ENCODE assay signal across 15 mouse cellular contexts in the genomic region with DNA sequence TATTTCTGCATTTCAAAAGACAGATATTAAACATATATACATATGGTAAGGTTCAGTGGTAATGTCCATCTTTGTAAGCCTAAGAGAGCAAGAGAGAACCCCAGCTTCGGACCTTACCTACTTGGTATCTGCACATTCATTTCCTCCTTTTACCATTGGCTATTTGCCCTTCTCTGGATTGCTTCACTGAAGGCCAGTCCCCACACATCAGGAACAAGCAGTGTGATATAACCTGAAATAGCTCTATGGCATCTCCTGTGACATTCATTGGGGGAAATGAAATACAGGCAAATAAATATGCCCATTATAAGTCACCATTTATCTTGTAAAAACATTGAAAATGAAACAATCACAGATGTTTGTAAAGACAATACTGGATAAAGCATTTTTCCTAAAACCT. TPM values are rescaled to one million over a fixed set of nuclear protein-coding genes. Genes with fewer than 3 reads are reported as not detected.
A peak's percentile ranks its signal among the peaks of the same experiment; 100 is the strongest.
DNase-seq lines count a peak whose midpoint lies in the region; ATAC-seq and TF ChIP-seq lines count a peak whose summit lies in the region.
"Had no signal": no experiment of that assay in that cellular context is flagged by ENCODE, and none has a peak within 500 bp of the region (broad histone marks: within the 10 kb centered on the region; RNA-seq: fewer than 3 reads in every experiment).

No protein-coding gene starts in this region.

- no peak for ATAC-seq in forebrain, embryonic 13.5 days
- no peak for ATAC-seq in hindbrain, embryonic 15.5 days (ENCODE audit: low FRiP score, low read depth)
- no peak for ATAC-seq in midbrain, postnatal 0 days (ENCODE audit: low FRiP score)
- ATAC-seq in monocyte, adult 5-6 weeks (replicated peaks; ENCODE audit: insufficient number of reproducible peaks, low FRiP score, low TSS enrichment, poor library complexity, severe bottlenecking): no peak
- ATAC-seq in erythroblast, adult 5-6 weeks (replicated peaks; ENCODE audit: low FRiP score, poor library complexity, severe bottlenecking): no peak
- ATAC-seq: activated CD4-positive, CD25-positive, alpha-beta regulatory T cell, adult 4 months; liver, embryonic 12.5 days; lung, postnatal 0 days had no signal

- DNase-seq in embryo, embryonic 11 days: peak; percentile 46
- peak; percentile 53 for DNase-seq in midbrain, postnatal 0 days (ENCODE audit: low spot score)
- DNase-seq in heart, postnatal 14 days: no peak
- DNase-seq: cerebellum, adult 11-12 months; gastrocnemius, adult 2 months; thymus, adult 2 months had no signal

- peak overlapping the region; percentile 71 for H3K9ac ChIP-seq in forebrain, embryonic 13.5 days
- H3K9ac ChIP-seq in hindbrain, embryonic 15.5 days: peak overlapping the region; percentile 42; the same call in 1 of the 2 replicates
- H3K9ac ChIP-seq in midbrain, postnatal 0 days (replicated peaks; ENCODE audit: low read length, poor library complexity, severe bottlenecking): peak overlapping the region; percentile 68
- H3K9ac ChIP-seq: heart, embryonic 12.5 days; liver, embryonic 12.5 days had no signal

- intact Hi-C loops in heart, postnatal 14 days (cut with DNase I): no loop called here

- H3K9me3 ChIP-seq in forebrain, embryonic 13.5 days (replicated peaks): no peaks in the 10 kb centered on the region
- H3K9me3 ChIP-seq in hindbrain, embryonic 15.5 days: no peaks in the 10 kb centered on the region
- H3K9me3 ChIP-seq in midbrain, postnatal 0 days (ENCODE audit: low read length): no peaks in the 10 kb centered on the region
- H3K9me3 ChIP-seq: heart, embryonic 12.5 days; liver, embryonic 12.5 days had no signal

- TF ChIP-seq CTCF in midbrain, postnatal 0 days (IDR thresholded peaks at IDR 0.05): no peak

- WGBS in forebrain, embryonic 13.5 days: 19% methylated on average over 1 of the region's 1 CpGs
- WGBS in hindbrain, embryonic 15.5 days: 7% methylated on average over 1 of the region's 1 CpGs
- 10% methylated on average over 1 of the region's 1 CpGs for WGBS in midbrain, postnatal 0 days

- H3K4me2 ChIP-seq in forebrain, embryonic 13.5 days: peak overlapping the region; percentile 66
- peak overlapping the region; percentile 96 for H3K4me2 ChIP-seq in hindbrain, embryonic 15.5 days
- H3K4me2 ChIP-seq in midbrain, postnatal 0 days (ENCODE audit: low read depth, low read length, poor library complexity, severe bottlenecking): peak overlapping the region; percentile 95
- H3K4me2 ChIP-seq: heart, embryonic 12.5 days; liver, embryonic 12.5 days had no signal

- H3K4me1 ChIP-seq in forebrain, embryonic 13.5 days: peaks cover 27% of the 10 kb centered on the region
- peaks cover 29% of the 10 kb centered on the region for H3K4me1 ChIP-seq in hindbrain, embryonic 15.5 days (replicated peaks)
- no peaks in the 10 kb centered on the region for H3K4me1 ChIP-seq in midbrain, postnatal 0 days (ENCODE audit: insufficient read depth, low read length)

- no peak overlapping the region for H3K27ac ChIP-seq in forebrain, embryonic 13.5 days
- H3K27ac ChIP-seq in hindbrain, embryonic 15.5 days (replicated peaks): 0 out of 2 replicates have a peak overlapping the region, but pooled peaks have one; percentile 51
- H3K27ac ChIP-seq in midbrain, postnatal 0 days (ENCODE audit: low read depth, low read length): peak overlapping the region; percentile 18; the same call in 1 of the 2 replicates
- H3K27ac ChIP-seq: gastrocnemius, adult 2 months; liver, embryonic 12.5 days had no signal

- H3K36me3 ChIP-seq in forebrain, embryonic 13.5 days (ENCODE audit: poor library complexity, severe bottlenecking): no peaks in the 10 kb centered on the region
- H3K36me3 ChIP-seq in hindbrain, embryonic 15.5 days: no peaks in the 10 kb centered on the region
- H3K36me3 ChIP-seq in midbrain, postnatal 0 days (ENCODE audit: insufficient read depth, low read length): no peaks in the 10 kb centered on the region
- H3K36me3 ChIP-seq: heart, embryonic 12.5 days; liver, embryonic 12.5 days had no signal

- H3K4me3 ChIP-seq in forebrain, embryonic 13.5 days: peak overlapping the region; percentile 94
- peak overlapping the region; percentile 40 for H3K4me3 ChIP-seq in hindbrain, embryonic 15.5 days
- peak overlapping the region; percentile 93 for H3K4me3 ChIP-seq in midbrain, postnatal 0 days (ENCODE audit: low read depth, low read length)
- H3K4me3 ChIP-seq: gastrocnemius, adult 2 months; heart, embryonic 12.5 days; liver, embryonic 12.5 days had no signal

- peaks cover 5% of the 10 kb centered on the region; the same call in 1 of the 2 replicates for H3K27me3 ChIP-seq in forebrain, embryonic 13.5 days
- H3K27me3 ChIP-seq in hindbrain, embryonic 15.5 days: no peaks in the 10 kb centered on the region
- no peaks in the 10 kb centered on the region for H3K27me3 ChIP-seq in midbrain, postnatal 0 days (ENCODE audit: insufficient read depth, low read length)

RNA-seq across cellular contexts. Expression of gene Pou3f2, which starts 3.6 kb away (rescaled TPM):
- 38.3 and 44.0 TPM in 2 replicates for polyA plus RNA-seq in forebrain, embryonic 13.5 days (2015; fragmentation: Nextera tagmentation; extraction: Ambion mirVana)
- polyA plus RNA-seq in hindbrain, embryonic 15.5 days (2015; fragmentation: Nextera tagmentation; extraction: Ambion mirVana): 21.0 and 33.1 TPM in 2 replicates
- 36.4 and 37.5 TPM in 2 replicates for total RNA-seq in midbrain, postnatal 0 days (2014; rRNA removed)
- 17.4 and 19.3 TPM in 2 replicates for polyA plus RNA-seq in midbrain, postnatal 0 days (2015; fragmentation: Nextera tagmentation; extraction: Ambion mirVana)
- not detected in 3 replicates for total RNA-seq in monocyte, adult 5-6 weeks (2017)
- total RNA-seq in erythroblast, adult 5-6 weeks (2015; ENCODE audit: low replicate concordance): not detected in 2 replicates
- not detected in 2 replicates for total RNA-seq in erythroblast, adult 5-6 weeks (2017; ENCODE audit: low replicate concordance)
- total RNA-seq in heart, postnatal 14 days (2021): not detected
- total RNA-seq: common myeloid progenitor, adult 5-6 weeks; gastrocnemius, adult 2 months had no signal
- polyA plus RNA-seq: liver, embryonic 12.5 days; lung, postnatal 0 days had no signal

Comparison
In these comparisons a context has a peak if more than half of its experiments do, and no peak if none do; other contexts are left out.
1. DNase-seq: peak in embryo, embryonic 11 days (single experiment) and midbrain, postnatal 0 days (single experiment); none in heart, postnatal 14 days (0 of 2).
2. H3K4me3 ChIP-seq: peak in every context shown above with its lines; median percentile 94 in forebrain, embryonic 13.5 days; 93 in midbrain, postnatal 0 days; 40 in hindbrain, embryonic 15.5 days.
3. RNA of gene Pou3f2, which starts 3.6 kb away (total RNA-seq): 36.4 to 37.5 TPM in midbrain, postnatal 0 days; not detected in monocyte, adult 5-6 weeks, not detected in erythroblast, adult 5-6 weeks and not detected in heart, postnatal 14 days; every median in the first group is over 10 times any median in the second.
4. Peak in every context shown above with its lines, with median percentiles within 50 percentile points of each other: H3K4me2 ChIP-seq and H3K9ac ChIP-seq.